Mouse (Mus musculus) mouse trophoblast stem cell (cell line): ENCODE measurements around the gene Cyp4f13.

ENCODE experiments used
- in situ Hi-C, 2 experiments: fragments of 300-500 bp; cut with MseI, MboI; formaldehyde crosslinking; loops; 2 replicates in 1 of 2; 3 replicates in 1 of 2; pipeline ENCODE4 v1.15.1; 2025

The Cyp4f13 gene

DNA sequence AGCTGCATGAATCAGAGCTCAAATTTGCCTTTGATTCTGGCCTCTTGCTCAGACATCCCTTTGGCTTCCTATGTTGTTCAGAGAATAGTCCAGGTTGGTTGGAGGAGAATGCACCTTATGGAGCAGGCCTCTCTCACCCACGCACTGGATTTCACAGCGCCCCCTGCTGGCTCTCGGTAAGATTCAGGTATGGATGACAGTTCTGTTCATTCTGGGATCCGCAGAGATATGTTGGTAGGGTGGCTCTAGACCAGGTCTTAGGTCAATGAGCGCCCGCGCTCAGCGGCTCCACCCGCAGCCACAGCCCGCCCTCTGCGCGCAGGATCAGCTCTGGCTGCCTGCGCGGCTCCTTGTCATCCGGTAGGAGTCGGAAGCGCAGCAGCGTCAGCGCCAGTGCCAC lies 42.0 kb downstream of the Cyp4f13 start:
- in situ Hi-C loops, result no loop called here

DNA sequence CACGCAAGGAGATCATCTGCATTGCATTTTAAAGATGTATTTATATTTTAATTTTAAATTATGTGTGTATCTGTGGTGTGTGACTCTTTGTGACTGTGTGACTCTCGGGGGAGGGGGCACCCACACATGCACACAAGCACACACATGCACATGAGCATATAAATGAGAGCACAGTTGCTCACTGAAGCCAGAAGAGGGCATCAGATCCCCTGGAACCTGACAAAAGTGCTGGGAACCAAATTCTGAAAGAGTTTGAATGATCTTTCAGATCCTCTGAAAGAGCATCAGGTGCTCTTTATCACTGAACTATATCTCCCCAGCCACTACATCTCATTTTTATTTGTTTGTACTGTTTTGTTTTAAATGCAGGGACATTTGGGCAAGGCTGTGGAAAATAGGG lies 42.8 kb downstream of the Cyp4f13 start:
- in situ Hi-C loops, result no loop called here

GRCm38 (mm10) chr17:32901751-32902525 lies 45.3 kb downstream of the Cyp4f13 start:
- in situ Hi-C loops, result no loop called here

DNA sequence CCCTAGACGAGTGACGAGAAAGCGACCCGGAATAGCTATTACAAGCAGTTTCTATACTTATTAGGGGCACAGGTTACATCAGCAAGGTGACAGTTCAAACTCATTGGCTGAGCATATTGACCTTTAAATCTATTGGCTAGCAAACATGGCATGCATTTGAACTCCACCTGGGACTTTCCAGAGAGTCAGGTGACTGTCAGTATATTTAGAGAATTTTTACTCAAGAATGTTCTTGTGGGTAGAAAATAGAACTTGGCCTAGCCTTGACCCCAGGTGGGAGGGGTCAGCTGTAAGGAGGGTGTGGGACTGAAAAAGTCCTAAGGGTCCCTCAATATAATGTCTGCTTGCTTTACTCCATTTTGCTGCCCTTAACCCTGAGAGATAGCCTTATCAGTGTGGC lies 51.8 kb downstream of the Cyp4f13 start:
- in situ Hi-C loops, result no loop called here

DNA sequence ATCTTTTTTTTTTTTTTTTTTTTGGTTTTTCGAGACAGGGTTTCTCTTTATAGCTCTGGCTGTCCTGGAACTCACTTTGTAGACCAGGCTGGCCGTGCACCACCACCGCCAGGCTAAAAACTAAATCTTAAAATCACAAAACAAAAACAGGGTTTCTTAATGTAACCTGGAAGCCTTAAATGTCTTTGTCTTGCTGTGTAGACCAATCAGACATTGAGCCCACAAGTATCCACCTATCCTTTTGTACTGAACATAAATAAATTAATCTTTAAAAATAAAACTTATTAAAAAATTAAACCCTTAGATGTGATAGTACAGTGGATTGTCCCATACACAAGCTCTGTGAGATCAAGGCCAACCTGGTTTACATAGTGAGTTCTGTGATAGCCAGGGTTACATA lies 53.3 kb downstream of the Cyp4f13 start:
- in situ Hi-C loops, result no loop called here

DNA sequence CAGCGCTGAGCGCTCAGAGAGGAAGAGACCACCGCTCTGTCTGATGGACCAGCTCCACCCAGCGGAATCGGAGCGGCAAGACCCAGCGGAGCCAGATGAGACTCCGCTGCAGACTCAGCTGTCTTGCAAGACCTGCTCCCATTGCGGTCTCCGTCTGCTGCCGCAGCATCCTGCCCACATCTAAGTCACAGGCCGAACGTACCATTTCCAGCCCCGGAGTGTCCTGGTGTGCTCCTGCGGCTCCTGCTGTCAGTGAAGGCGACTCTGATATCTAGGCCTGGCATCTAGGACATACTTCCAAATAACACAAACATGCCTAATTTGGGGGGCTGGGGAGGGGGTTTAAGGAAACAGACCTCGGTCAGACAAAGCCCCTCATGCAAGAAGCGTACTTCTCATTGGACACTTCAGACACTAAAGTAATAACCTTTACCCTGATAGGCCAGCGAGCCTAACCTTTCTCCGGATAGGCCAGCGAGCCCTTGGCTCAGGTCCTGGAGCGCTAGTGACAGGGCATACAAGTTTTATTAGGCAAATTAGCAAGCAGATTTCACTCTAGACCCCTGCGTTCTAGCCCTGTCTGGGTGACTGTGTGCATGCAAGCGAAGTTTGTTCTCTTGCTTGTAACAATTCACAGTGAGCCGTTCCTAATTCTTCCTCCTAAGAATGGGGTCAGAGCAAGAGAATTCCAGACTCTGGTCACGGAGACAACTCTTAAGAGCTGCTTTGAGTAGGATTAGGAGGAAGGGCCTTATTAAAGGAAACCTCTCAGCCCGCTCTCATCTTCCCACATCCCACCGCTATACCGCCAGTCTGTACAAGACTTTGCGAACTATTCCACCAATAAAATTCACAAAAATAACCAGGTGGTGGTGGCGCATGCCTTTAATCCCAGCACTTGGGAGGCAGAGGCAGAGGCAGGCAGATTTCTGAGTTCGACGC lies 55.7 kb downstream of the Cyp4f13 start, which contains the start of gene Zfp870:
Gene Zfp870 (minus strand): TSS at position 404 of the 942 bp plus-strand sequence.
- in situ Hi-C loops, result no loop called here

- in situ Hi-C loops, result no loop called here
Observed at GRCm38 (mm10) chr17:32890852-32891238, 56.4 kb downstream of the Cyp4f13 start.

GRCm38 (mm10) chr17:32889611-32890010 lies 57.6 kb downstream of the Cyp4f13 start:
- in situ Hi-C loops, result no loop called here

GRCm38 (mm10) chr17:32880320-32881218 lies 66.6 kb downstream of the Cyp4f13 start:
- in situ Hi-C loops, result no loop called here

DNA sequence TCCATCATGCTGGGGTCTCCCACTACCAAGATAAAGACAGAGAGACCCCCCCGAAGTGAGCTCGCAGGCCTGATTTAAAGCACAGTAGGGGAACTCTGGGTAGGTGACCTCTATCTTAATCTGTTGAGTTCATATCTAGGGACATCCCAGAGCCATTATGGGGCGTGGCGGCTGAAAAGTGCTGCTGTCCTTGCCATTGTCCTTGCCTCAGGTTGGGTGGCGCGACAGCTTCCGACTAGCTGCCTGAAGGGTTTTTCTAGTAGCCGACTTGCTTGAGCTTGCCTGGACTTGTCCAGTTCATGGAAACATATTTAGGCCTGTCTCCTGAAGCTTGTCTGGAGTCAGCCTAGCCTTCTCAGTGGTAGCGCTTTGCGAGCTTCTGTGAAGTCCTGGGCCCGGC lies 68.4 kb downstream of the Cyp4f13 start:
- in situ Hi-C loops, result no loop called here

DNA sequence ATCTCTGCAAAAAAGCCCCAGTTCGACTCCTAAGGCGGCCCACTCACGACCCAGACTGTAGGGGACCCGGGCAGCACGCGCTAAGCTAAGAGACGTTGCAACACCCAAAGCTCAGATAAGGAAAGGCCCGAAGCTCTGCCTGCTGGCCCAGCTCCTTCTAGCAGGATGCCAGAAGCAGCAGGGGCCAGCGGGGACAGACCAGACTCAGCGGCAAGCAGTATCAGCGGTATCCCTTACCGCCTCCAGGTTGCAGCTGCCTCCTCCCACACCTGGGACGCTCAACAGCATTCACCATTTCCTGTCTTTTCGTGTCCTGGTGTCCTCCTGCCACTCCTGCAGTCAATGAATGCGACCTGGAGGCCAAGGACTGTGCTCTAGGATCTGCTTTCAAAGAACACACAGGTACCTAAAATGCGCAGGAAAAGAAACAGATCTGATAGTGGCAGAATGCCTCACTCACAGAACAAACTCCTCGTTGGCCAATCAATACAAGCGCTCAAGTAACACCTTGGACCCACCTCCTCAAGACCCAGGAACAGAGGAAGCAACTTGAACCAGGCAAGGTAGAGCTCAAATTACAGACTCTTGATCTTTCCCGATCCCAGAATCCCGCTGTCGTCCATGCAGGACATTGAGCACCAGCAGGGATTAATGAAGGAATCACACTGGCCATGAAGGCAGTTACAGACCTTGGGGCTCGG lies 69.6 kb downstream of the Cyp4f13 start:
- in situ Hi-C loops, result no loop called here
